Mouse (Mus musculus): ENCODE results near the gene Spdya.

DNA sequence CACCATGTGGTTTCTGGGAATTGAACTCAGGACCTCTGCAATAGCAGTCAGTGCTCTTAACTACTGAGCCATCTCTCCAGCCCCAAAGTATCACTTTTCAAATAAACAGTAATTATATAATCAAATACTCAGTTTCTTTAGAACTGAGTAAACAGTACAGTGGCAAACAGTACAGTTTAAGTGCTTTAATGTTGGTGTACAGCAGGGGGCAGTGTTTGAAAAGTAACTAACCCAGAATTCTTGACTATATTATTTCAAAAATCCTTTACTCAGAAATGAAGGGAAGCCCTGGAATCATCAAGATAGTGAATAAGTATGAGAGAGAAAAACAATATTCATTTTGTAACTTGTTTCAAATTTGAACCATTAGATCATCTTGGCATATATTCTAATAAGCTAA is 9.8 kb downstream of the Spdya start:
- peak; percentile 56 for TF ChIP-seq CTCF (IDR thresholded peaks at IDR 0.05; ENCODE audit: low read depth)
- TF ChIP-seq EP300 (IDR thresholded peaks at IDR 0.05; ENCODE audit: low read depth), result no peak

Measured in heart, postnatal 0 days (tissue).